Mouse (Mus musculus) MN1 (cell line): ENCODE measurements around the gene Klhl3.
A peak's percentile ranks its signal among the peaks of the same experiment; 100 is the strongest.

Experiments used
- DNase-seq: peaks from one replicate; pipeline ENCODE4 v3.0.0-alpha.2; 2016; ENCODE audit warnings: low spot score

Klhl3 gene

GRCm38 (mm10) chr13:58066496-58067389, 46.6 kb downstream of the Klhl3 start:
- no peak for DNase-seq

GRCm38 (mm10) chr13:58066081-58066495, 47.3 kb downstream of the Klhl3 start:
- DNase-seq: no peak

- DNase-seq: no peak
Measured at GRCm38 (mm10) chr13:58065316-58065715, 48.1 kb downstream of the Klhl3 start.

GRCm38 (mm10) chr13:58057953-58058870, 55.2 kb downstream of the Klhl3 start:
- no peak for DNase-seq

GRCm38 (mm10) chr13:58056618-58057017, 56.8 kb downstream of the Klhl3 start:
- DNase-seq: no peak

GRCm38 (mm10) chr13:58053628-58054027, 59.8 kb downstream of the Klhl3 start:
- DNase-seq: no peak

GRCm38 (mm10) chr13:58051654-58052053, 61.7 kb downstream of the Klhl3 start:
- no peak for DNase-seq

- no peak for DNase-seq
Measured at GRCm38 (mm10) chr13:58051251-58051650, 62.1 kb downstream of the Klhl3 start.

- no peak for DNase-seq
Measured at GRCm38 (mm10) chr13:58049121-58049520, 64.3 kb downstream of the Klhl3 start.

GRCm38 (mm10) chr13:58048076-58048475, 65.3 kb downstream of the Klhl3 start:
- no peak for DNase-seq

- no peak for DNase-seq
Measured at GRCm38 (mm10) chr13:58046178-58046577, 67.2 kb downstream of the Klhl3 start.

GRCm38 (mm10) chr13:58045278-58045677, 68.1 kb downstream of the Klhl3 start:
- DNase-seq: no peak

GRCm38 (mm10) chr13:58043278-58043677, 70.1 kb downstream of the Klhl3 start:
- no peak for DNase-seq

- DNase-seq: no peak
Measured at GRCm38 (mm10) chr13:58040112-58040511, 73.3 kb downstream of the Klhl3 start.

- DNase-seq: no peak
Measured at GRCm38 (mm10) chr13:58037506-58037905, 75.9 kb downstream of the Klhl3 start.

- DNase-seq: no peak
Measured at GRCm38 (mm10) chr13:58035470-58036156, 77.8 kb downstream of the Klhl3 start.

- no peak for DNase-seq
Measured at GRCm38 (mm10) chr13:58034985-58035384, 78.4 kb downstream of the Klhl3 start.

GRCm38 (mm10) chr13:58034507-58034906, 78.9 kb downstream of the Klhl3 start:
- no peak for DNase-seq

GRCm38 (mm10) chr13:58031755-58032154, 81.6 kb downstream of the Klhl3 start:
- DNase-seq: peak; percentile 38

- no peak for DNase-seq
Measured at GRCm38 (mm10) chr13:58027115-58027514, 86.3 kb downstream of the Klhl3 start.

- no peak for DNase-seq
Measured at GRCm38 (mm10) chr13:58025701-58026414, 87.5 kb downstream of the Klhl3 start.
